Comparison of ENCODE assay signal across 15 mouse cellular contexts in genomic region chr12:61994294-61994693, GRCm38 (mm10).
DNase-seq lines count a peak whose midpoint lies in the region; ATAC-seq and TF ChIP-seq lines count a peak whose summit lies in the region.
"Had no signal": no experiment of that assay in that cellular context is flagged by ENCODE, and none has a peak within 500 bp of the region (broad histone marks: within the 10 kb centered on the region; RNA-seq: fewer than 3 reads in every experiment).

No protein-coding gene starts in this region.

- no peak overlapping the region for H3K27ac ChIP-seq in CH12.LX (ENCODE audit: insufficient read depth, low read depth)
- H3K27ac ChIP-seq: embryonic facial prominence, embryonic 10.5 days; forebrain, embryonic 15.5 days; hindbrain, embryonic 13.5 days; kidney, postnatal 0 days; limb, embryonic 15.5 days; macrophage had no signal

- TF ChIP-seq POLR2A in CH12.LX (IDR thresholded peaks at IDR 0.05; ENCODE audit: low read depth, low read length), result no peak
- TF ChIP-seq POLR2A in myocyte (IDR thresholded peaks at IDR 0.05; ENCODE audit: insufficient read length, low read depth), result no peak

- TF ChIP-seq RAD21 in CH12.LX (IDR thresholded peaks at IDR 0.05; ENCODE audit: low read depth, low read length), result no peak

- peaks cover 21% of the 10 kb centered on the region for H3K9me3 ChIP-seq in CH12.LX (replicated peaks; ENCODE audit: low read length)
- H3K9me3 ChIP-seq: embryonic facial prominence, embryonic 10.5 days; forebrain, embryonic 15.5 days; hindbrain, embryonic 13.5 days; limb, embryonic 15.5 days had no signal

- no peak for TF ChIP-seq EP300 in CH12.LX (IDR thresholded peaks at IDR 0.05; ENCODE audit: low read length)

- H3K4me2 ChIP-seq in CH12.LX (ENCODE audit: insufficient read depth, low read depth, poor library complexity, severe bottlenecking), result no peak overlapping the region
- H3K4me2 ChIP-seq in myocyte (ENCODE audit: low read depth), result peak overlapping the region; percentile 85
- H3K4me2 ChIP-seq: forebrain, embryonic 15.5 days; hindbrain, embryonic 13.5 days; limb, embryonic 15.5 days had no signal

- H3K4me3 ChIP-seq in CH12.LX (replicated peaks in 1 of 3; ENCODE audit: low read depth in 2 of 3, low read length in 2 of 3, poor library complexity in 1 of 3) (no peak overlapping the region), myocyte (peak overlapping the region; percentile 28)
- H3K4me3 ChIP-seq: embryonic facial prominence, embryonic 10.5 days; forebrain, embryonic 15.5 days; hindbrain, embryonic 13.5 days; limb, embryonic 15.5 days had no signal

- ATAC-seq in monocyte, adult 5-6 weeks (replicated peaks; ENCODE audit: insufficient number of reproducible peaks, low FRiP score, low TSS enrichment, poor library complexity, severe bottlenecking), result no peak
- ATAC-seq: forebrain, embryonic 15.5 days had no signal

- no peaks in the 10 kb centered on the region for H3K36me3 ChIP-seq in CH12.LX (replicated peaks in 1 of 2; ENCODE audit: control insufficient read depth in 1 of 2, insufficient read depth in 1 of 2, low read length in 1 of 2)
- H3K36me3 ChIP-seq in myocyte (ENCODE audit: control insufficient read depth, insufficient read depth), result no peaks in the 10 kb centered on the region
- H3K36me3 ChIP-seq: embryonic facial prominence, embryonic 10.5 days; forebrain, embryonic 15.5 days; hindbrain, embryonic 13.5 days; limb, embryonic 15.5 days had no signal

- H3K79me2 ChIP-seq in CH12.LX (replicated peaks; ENCODE audit: control insufficient read depth, extremely low read depth, insufficient read depth, poor library complexity, severe bottlenecking) (no peaks in the 10 kb centered on the region), myocyte (ENCODE audit: control insufficient read depth, insufficient read depth) (no peaks in the 10 kb centered on the region)

- peak; percentile 3 for DNase-seq in monocyte, adult 2 months (ENCODE audit: low read depth in 1 of 2, low spot score in 2 of 2)
- DNase-seq in CH12.LX (ENCODE audit: extremely low read depth), result peak; percentile 0
- DNase-seq in adrenal gland, postnatal 36 days, result peak; percentile 14 to 38
- no peak for DNase-seq in urinary bladder, postnatal 14 days (ENCODE audit: low spot score)
- no peak for DNase-seq in kidney, adult 8-10 months
- DNase-seq: cerebellum, adult 18-20 months; right cerebral cortex, adult 18-20 months had no signal

- no peak overlapping the region for H3K9ac ChIP-seq in CH12.LX (ENCODE audit: insufficient read depth, low read depth)
- H3K9ac ChIP-seq: forebrain, embryonic 15.5 days; hindbrain, embryonic 13.5 days; limb, embryonic 15.5 days had no signal

- in situ Hi-C loops in CH12.LX (cut with MboI; ENCODE audit: low pct_ligation_motif_present, low pct_unique_long_range_greater_than_20kb, low sequenced_read_pairs), result no loop called here

- no peaks in the 10 kb centered on the region for H3K27me3 ChIP-seq in CH12.LX (replicated peaks)
- no peaks in the 10 kb centered on the region for H3K27me3 ChIP-seq in myocyte (ENCODE audit: control insufficient read depth, insufficient read depth, insufficient read length)
- H3K27me3 ChIP-seq: forebrain, embryonic 15.5 days; hindbrain, embryonic 13.5 days; limb, embryonic 15.5 days had no signal

- no peaks in the 10 kb centered on the region for H3K4me1 ChIP-seq in CH12.LX (ENCODE audit: control insufficient read depth in 1 of 2, insufficient read depth in 2 of 2)
- H3K4me1 ChIP-seq: embryonic facial prominence, embryonic 10.5 days; forebrain, embryonic 15.5 days; hindbrain, embryonic 13.5 days; limb, embryonic 15.5 days had no signal

- dilution Hi-C loops in CH12.LX (cut with MboI; ENCODE audit: extremely low pct_ligation_motif_present, extremely low pct_unique_long_range_greater_than_20kb, low sequenced_read_pairs), result no loop called here

- TF ChIP-seq CTCF in CH12.LX (conservative IDR thresholded peaks at IDR 0.05 in 1 of 2, IDR thresholded peaks at IDR 0.05 in 1 of 2; ENCODE audit: low read depth in 2 of 2, low read length in 2 of 2), result no peak

- H3ac ChIP-seq in myocyte (ENCODE audit: control insufficient read depth, insufficient read length), result no peak overlapping the region

TF ChIP-seq in CH12.LX, 34 proteins besides CTCF, POLR2A, EP300 and RAD21:
- no peak for TF ChIP-seq NELFE (IDR thresholded peaks at IDR 0.05; ENCODE audit: low read depth, low read length)
- TF ChIP-seq KAT2A (IDR thresholded peaks at IDR 0.05; ENCODE audit: insufficient replicate concordance, low read length), result no peak
- TF ChIP-seq HCFC1 (IDR thresholded peaks at IDR 0.05; ENCODE audit: low read depth, low read length), result no peak
- no peak for TF ChIP-seq MAX (IDR thresholded peaks at IDR 0.05; ENCODE audit: low read length)
- TF ChIP-seq USF2 (conservative IDR thresholded peaks at IDR 0.05; ENCODE audit: low read depth, low read length), result no peak
- TF ChIP-seq PAX5 (IDR thresholded peaks at IDR 0.05; ENCODE audit: low read length), result no peak
- TF ChIP-seq IRF4 (IDR thresholded peaks at IDR 0.05; ENCODE audit: low read depth, low read length), result no peak
TF ChIP-seq in CH12.LX: peak in this region for 0.

TF ChIP-seq in myocyte, 11 proteins besides CTCF, POLR2A, EP300 and RAD21:
- TF ChIP-seq POLR2AphosphoS2 (IDR thresholded peaks at IDR 0.05; ENCODE audit: insufficient read length, low read depth) (no peak), TCF3 (IDR thresholded peaks at IDR 0.05; ENCODE audit: insufficient read length, low read depth) (no peak), USF1 (IDR thresholded peaks at IDR 0.05; ENCODE audit: low read depth) (no peak), MYOD1 (IDR thresholded peaks at IDR 0.05; ENCODE audit: control insufficient read depth in 1 of 3, insufficient read length in 2 of 3, low read depth in 2 of 3) (no peak), CEBPB (IDR thresholded peaks at IDR 0.05; ENCODE audit: insufficient read depth, poor library complexity, severe bottlenecking) (no peak), REST (IDR thresholded peaks at IDR 0.05; ENCODE audit: insufficient read depth, insufficient read length) (no peak), E2F4 (IDR thresholded peaks at IDR 0.05; ENCODE audit: insufficient read depth) (no peak), MAX (IDR thresholded peaks at IDR 0.05; ENCODE audit: low read depth) (no peak), SRF (IDR thresholded peaks at IDR 0.05; ENCODE audit: control insufficient read depth, insufficient read length, low read depth) (no peak)
TF ChIP-seq in myocyte: peak in this region for 0.

Comparison
In these comparisons a context has a peak if more than half of its experiments do, and no peak if none do; other contexts are left out.
1. DNase-seq: peak in monocyte, adult 2 months (2 of 2), CH12.LX (single experiment) and adrenal gland, postnatal 36 days (2 of 2); none in urinary bladder, postnatal 14 days (single experiment) and kidney, adult 8-10 months (0 of 2).